Mouse (Mus musculus) midbrain, embryonic 10.5 days (tissue): ENCODE measurements around the gene Fam208a. TPM values are rescaled to one million over a fixed set of nuclear protein-coding genes. Genes with fewer than 3 reads are reported as not detected.

Experiments used
- DNase-seq: peaks from one replicate; pipeline ENCODE4 v3.0.0-alpha.2; 2017; ENCODE audit warnings: low spot score
- H3K27ac ChIP-seq: fragments of 300-500 bp; sonication (generic); replicated peaks from 2 replicates; pipeline ENCODE4 v1.5.1; 2016; ENCODE audit warnings: mild to moderate bottlenecking
- H3K27me3 ChIP-seq: fragments of 300-500 bp; sonication (generic); 2 replicates; pipeline ENCODE4 v1.6.1; 2016; ENCODE audit warnings: low read depth, mild to moderate bottlenecking; ENCODE audit not compliant: poor library complexity, severe bottlenecking
- H3K36me3 ChIP-seq: fragments of 300-500 bp; sonication (generic); 2 replicates; pipeline ENCODE4 v1.6.1; 2016; ENCODE audit warnings: mild to moderate bottlenecking, moderate library complexity
- H3K4me1 ChIP-seq: fragments of 300-500 bp; sonication (generic); 2 replicates; pipeline ENCODE4 v1.6.1; 2016
- H3K4me3 ChIP-seq: fragments of 300-500 bp; sonication (generic); 2 replicates; pipeline ENCODE4 v1.5.1; 2016; ENCODE audit warnings: mild to moderate bottlenecking, moderate library complexity
- H3K9me3 ChIP-seq: fragments of 300-500 bp; sonication (generic); replicated peaks from 2 replicates; pipeline ENCODE4 v1.6.1; 2016; ENCODE audit warnings: mild to moderate bottlenecking
- WGBS: fragments of 180-500 bp; shearing (Covaris S2); methylation state at CpG from one replicate; pipeline ENCODE4 v1.1.7; 2016; 5-methylcytosine and 5-hydroxymethylcytosine counted together
- polyA plus RNA-seq: library from polyadenylated mRNA; unstranded; fragments of >200 nt; fragmentation: Nextera tagmentation; extraction: Ambion mirVana; gene quantifications from 2 replicates; pipeline ENCODE4 v1.2.1, GENCODE M21; 2016

The Fam208a gene
- polyA plus RNA-seq = 12.1 and 12.9 TPM in 2 replicates

GRCm38 (mm10) chr14:27428573-27428972 is at the start of gene Fam208a:
Gene Fam208a, plus strand, starts transcription at chr14:27428834.
- Histone ChIP-seq H3K27ac (peak within 1 kb of the TSS; percentile 97), H3K4me1 (peaks cover 22% of the 10 kb centered on the region), H3K36me3 (peaks cover 34% of the 10 kb centered on the region), H3K27me3 (peaks cover 19% of the 10 kb centered on the region), H3K9me3 (peaks cover 18% of the 10 kb centered on the region), H3K4me3 (peak within 1 kb of the TSS; percentile 71)
- WGBS = 2% methylated on average over 43 of the region's 43 CpGs
- peak; percentile 92 for DNase-seq

- no peak for DNase-seq
- no peak overlapping the region for H3K4me3 ChIP-seq
- no peaks in the 10 kb centered on the region for H3K4me1 ChIP-seq
- H3K9me3 ChIP-seq = no peaks in the 10 kb centered on the region
- H3K27me3 ChIP-seq = no peaks in the 10 kb centered on the region
- H3K27ac ChIP-seq = no peak overlapping the region
- 88% methylated on average over 12 of the region's 12 CpGs for WGBS
- no peaks in the 10 kb centered on the region for H3K36me3 ChIP-seq
Measured at GRCm38 (mm10) chr14:27379404-27379803, 49.2 kb upstream of the Fam208a start.

- no peak overlapping the region for H3K27ac ChIP-seq
- no peaks in the 10 kb centered on the region for H3K4me1 ChIP-seq
- no peak for DNase-seq
- WGBS = 93% methylated on average over 7 of the region's 7 CpGs
- H3K9me3 ChIP-seq = no peaks in the 10 kb centered on the region
- H3K27me3 ChIP-seq = no peaks in the 10 kb centered on the region
- no peaks in the 10 kb centered on the region for H3K36me3 ChIP-seq
- no peak overlapping the region for H3K4me3 ChIP-seq
Measured at GRCm38 (mm10) chr14:27381459-27381858, 47.2 kb upstream of the Fam208a start.

- no peak for DNase-seq
- WGBS = 91% methylated on average over 5 of the region's 5 CpGs
Measured at GRCm38 (mm10) chr14:27383321-27383830, 45.3 kb upstream of the Fam208a start.

GRCm38 (mm10) chr14:27384143-27384542 is 44.5 kb upstream of the Fam208a start:
- Histone ChIP-seq H3K27me3 (no peaks in the 10 kb centered on the region), H3K9me3 (no peaks in the 10 kb centered on the region), H3K36me3 (no peaks in the 10 kb centered on the region), H3K27ac (no peak overlapping the region), H3K4me3 (no peak overlapping the region), H3K4me1 (no peaks in the 10 kb centered on the region)
- no peak for DNase-seq
- WGBS = 90% methylated on average over 4 of the region's 4 CpGs

More at GRCm38 (mm10) chr14:27383321-27383830, 45.3 kb upstream of the Fam208a start:
- no peaks in the 10 kb centered on the region for H3K4me1 ChIP-seq
- H3K36me3 ChIP-seq = no peaks in the 10 kb centered on the region
- H3K9me3 ChIP-seq = no peaks in the 10 kb centered on the region
- H3K27me3 ChIP-seq = no peaks in the 10 kb centered on the region
- H3K27ac ChIP-seq = no peak overlapping the region
- no peak overlapping the region for H3K4me3 ChIP-seq

- Histone ChIP-seq H3K27ac (no peak overlapping the region), H3K9me3 (no peaks in the 10 kb centered on the region)
- DNase-seq = no peak
Measured at GRCm38 (mm10) chr14:27388616-27389015, 40.0 kb upstream of the Fam208a start.

GRCm38 (mm10) chr14:27389722-27390121 is 38.9 kb upstream of the Fam208a start:
- Histone ChIP-seq H3K36me3 (no peaks in the 10 kb centered on the region), H3K4me3 (no peak overlapping the region), H3K27ac (no peak overlapping the region), H3K4me1 (no peaks in the 10 kb centered on the region), H3K27me3 (no peaks in the 10 kb centered on the region), H3K9me3 (no peaks in the 10 kb centered on the region)
- WGBS = 82% methylated on average over 2 of the region's 2 CpGs
- no peak for DNase-seq

More at GRCm38 (mm10) chr14:27388616-27389015, 40.0 kb upstream of the Fam208a start:
- Histone ChIP-seq H3K4me3 (no peak overlapping the region), H3K4me1 (no peaks in the 10 kb centered on the region), H3K36me3 (no peaks in the 10 kb centered on the region), H3K27me3 (no peaks in the 10 kb centered on the region)

GRCm38 (mm10) chr14:27390663-27391062 is 38.0 kb upstream of the Fam208a start:
- Histone ChIP-seq H3K36me3 (no peaks in the 10 kb centered on the region), H3K4me3 (no peak overlapping the region), H3K9me3 (no peaks in the 10 kb centered on the region), H3K27me3 (no peaks in the 10 kb centered on the region), H3K4me1 (no peaks in the 10 kb centered on the region), H3K27ac (no peak overlapping the region)
- DNase-seq = no peak
- 61% methylated on average over 7 of the region's 7 CpGs for WGBS

- WGBS = 83% methylated on average over 9 of the region's 9 CpGs
- Histone ChIP-seq H3K4me1 (no peaks in the 10 kb centered on the region), H3K36me3 (no peaks in the 10 kb centered on the region), H3K27ac (no peak overlapping the region), H3K4me3 (no peak overlapping the region), H3K9me3 (no peaks in the 10 kb centered on the region), H3K27me3 (no peaks in the 10 kb centered on the region)
- DNase-seq = no peak
Measured at GRCm38 (mm10) chr14:27391776-27392308, 36.8 kb upstream of the Fam208a start.

- H3K36me3 ChIP-seq = no peaks in the 10 kb centered on the region
- H3K9me3 ChIP-seq = no peaks in the 10 kb centered on the region
- no peaks in the 10 kb centered on the region for H3K27me3 ChIP-seq
- no peak for DNase-seq
- H3K4me3 ChIP-seq = no peak overlapping the region
- 90% methylated on average over 2 of the region's 2 CpGs for WGBS
- no peak overlapping the region for H3K27ac ChIP-seq
- no peaks in the 10 kb centered on the region for H3K4me1 ChIP-seq
Measured at GRCm38 (mm10) chr14:27392660-27393059, 36.0 kb upstream of the Fam208a start.

GRCm38 (mm10) chr14:27393806-27394205 is 34.8 kb upstream of the Fam208a start:
- no peaks in the 10 kb centered on the region for H3K9me3 ChIP-seq
- no peaks in the 10 kb centered on the region for H3K36me3 ChIP-seq
- no peak for DNase-seq
- 77% methylated on average over 10 of the region's 10 CpGs for WGBS
- H3K4me3 ChIP-seq = no peak overlapping the region
- no peak overlapping the region for H3K27ac ChIP-seq
- no peaks in the 10 kb centered on the region for H3K27me3 ChIP-seq
- no peaks in the 10 kb centered on the region for H3K4me1 ChIP-seq

- WGBS = 90% methylated on average over 7 of the region's 7 CpGs
- DNase-seq = no peak
- Histone ChIP-seq H3K27ac (no peak overlapping the region), H3K36me3 (no peaks in the 10 kb centered on the region), H3K9me3 (no peaks in the 10 kb centered on the region), H3K27me3 (no peaks in the 10 kb centered on the region), H3K4me3 (no peak overlapping the region), H3K4me1 (no peaks in the 10 kb centered on the region)
Measured at GRCm38 (mm10) chr14:27396424-27396823, 32.2 kb upstream of the Fam208a start.

- Histone ChIP-seq H3K9me3 (no peaks in the 10 kb centered on the region), H3K36me3 (no peaks in the 10 kb centered on the region), H3K27ac (no peak overlapping the region), H3K27me3 (no peaks in the 10 kb centered on the region), H3K4me1 (no peaks in the 10 kb centered on the region), H3K4me3 (no peak overlapping the region)
- WGBS = 92% methylated on average over 6 of the region's 6 CpGs
- DNase-seq = no peak
Measured at GRCm38 (mm10) chr14:27397526-27397925, 31.1 kb upstream of the Fam208a start.
